Mouse (Mus musculus) megakaryocyte, embryonic 14.5 days (primary cell): ENCODE measurements around the gene Tldc1.

ENCODE experiments used
- FLI1 ChIP-seq: IDR thresholded peaks from 2 replicates; pipeline ENCODE4 v1.6.1; 2012; ENCODE audit warnings: low read length, inconsistent platforms, mixed read lengths
- GATA1 ChIP-seq: IDR thresholded peaks from 3 replicates; pipeline ENCODE4 v1.6.1; 2012; ENCODE audit warnings: mixed read lengths, low read length, inconsistent platforms, borderline replicate concordance

DNA sequence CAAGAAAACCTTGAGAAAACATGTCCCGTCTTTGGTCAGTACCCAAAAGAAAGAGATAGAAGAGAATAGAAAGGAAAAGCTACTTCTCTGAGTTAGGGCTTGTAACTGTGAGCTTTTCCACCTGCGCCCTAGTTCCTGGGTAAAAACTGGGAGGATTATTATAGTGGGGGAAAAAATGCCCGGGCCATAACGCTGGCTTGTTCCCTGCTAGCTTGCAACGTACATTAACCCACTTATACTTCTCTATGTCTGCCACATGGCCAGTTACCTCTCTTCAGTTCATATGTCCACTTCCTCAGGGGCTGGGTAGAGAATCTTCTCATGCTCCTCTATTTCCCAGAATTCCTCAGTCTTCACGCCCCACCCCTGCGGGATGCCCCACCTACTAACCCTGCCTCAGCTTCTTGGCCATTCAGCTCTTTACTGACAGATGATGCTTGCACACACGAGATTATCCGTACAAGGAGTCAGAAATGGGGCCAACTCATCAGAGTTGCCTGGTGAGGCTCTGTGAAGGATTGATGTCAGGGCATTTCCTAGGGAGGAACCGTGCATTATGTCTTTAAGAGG, 41.8 kb downstream of the Tldc1 start:
- TF ChIP-seq GATA1 (no peak), FLI1 (no peak)
